Mouse (Mus musculus) ES-Bruce4 (cell line): ENCODE data around the gene Pde4d. TPM values are rescaled to one million over a fixed set of nuclear protein-coding genes. Genes with fewer than 3 reads are reported as not detected.

Experiments
- H3K27ac ChIP-seq: 2 replicates; pipeline ENCODE4 v1.5.1; 2012; ENCODE audit warnings: low read length, inconsistent platforms; ENCODE audit not compliant: insufficient read depth
- H3K27me3 ChIP-seq: 2 replicates; pipeline ENCODE4 v1.6.1; 2012; ENCODE audit warnings: mild to moderate bottlenecking, low read length, inconsistent platforms; ENCODE audit not compliant: control insufficient read depth, poor library complexity, insufficient read depth, severe bottlenecking
- H3K36me3 ChIP-seq: 2 replicates; pipeline ENCODE4 v1.6.1; 2012; ENCODE audit warnings: inconsistent platforms, mild to moderate bottlenecking, low read length, moderate library complexity; ENCODE audit not compliant: control insufficient read depth, poor library complexity, insufficient read depth, severe bottlenecking
- H3K4me1 ChIP-seq: one replicate; pipeline ENCODE4 v1.8.1; 2011; ENCODE audit warnings: low read length; ENCODE audit not compliant: control insufficient read depth, insufficient read depth
- H3K4me3 ChIP-seq: 2 replicates; pipeline ENCODE4 v1.5.1; 2011; ENCODE audit warnings: low read depth, mild to moderate bottlenecking, low read length
- H3K9ac ChIP-seq: 2 replicates; pipeline ENCODE4 v1.6.1; 2012; ENCODE audit warnings: low read depth, mild to moderate bottlenecking, inconsistent platforms; ENCODE audit not compliant: poor library complexity, severe bottlenecking
- H3K9me3 ChIP-seq: replicated peaks from 2 replicates; pipeline ENCODE4 v1.6.1; 2012; ENCODE audit warnings: mild to moderate bottlenecking, low read length, inconsistent platforms; ENCODE audit not compliant: control insufficient read depth, poor library complexity, insufficient read depth, severe bottlenecking
- CTCF ChIP-seq: IDR thresholded peaks from one replicate; pipeline ENCODE4 v1.8.1; 2011; ENCODE audit warnings: low read depth, low read length
- EP300 ChIP-seq: IDR thresholded peaks from 2 replicates; pipeline ENCODE4 v1.6.1; 2011; ENCODE audit warnings: low read depth, low read length; ENCODE audit not compliant: insufficient read depth
- POLR2A ChIP-seq: IDR thresholded peaks from one replicate; pipeline ENCODE4 v1.8.1; 2011; ENCODE audit warnings: low read length; ENCODE audit not compliant: insufficient read depth
- polyA plus RNA-seq: library from polyadenylated mRNA; stranded (reverse); fragments of >200 nt; gene quantifications from 2 replicates; pipeline ENCODE4 v1.2.4, GENCODE M21; 2011; ENCODE audit warnings: low read depth; ENCODE audit not compliant: missing spikeins, insufficient read depth, insufficient read length

The Pde4d gene
- polyA plus RNA-seq, 1 experiment = 5.0 TPM

DNA sequence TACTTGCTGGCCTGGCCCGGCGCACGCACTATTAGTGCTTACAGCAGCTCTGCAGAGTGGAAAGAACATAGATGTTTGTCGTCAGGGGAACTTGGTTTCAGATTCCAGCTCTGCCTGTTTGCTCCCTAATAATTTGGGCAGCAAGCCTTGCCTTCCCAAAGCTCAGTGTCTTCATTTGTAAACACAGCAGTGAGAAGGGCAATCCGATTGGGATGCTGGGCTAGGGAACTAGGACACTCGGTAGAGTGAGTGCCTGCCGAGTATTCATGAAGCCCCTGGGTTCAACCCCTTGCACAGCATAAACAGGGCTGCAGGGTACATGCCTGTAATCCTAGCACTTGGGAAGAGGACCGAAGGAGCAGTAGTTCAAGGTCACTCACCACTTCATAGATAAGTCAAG, 1459.4 kb downstream of the Pde4d start:
- Histone ChIP-seq H3K36me3 (no peaks in the 10 kb centered on the region), H3K9ac (no peak overlapping the region), H3K4me3 (no peak overlapping the region), H3K27ac (no peak overlapping the region), H3K4me1 (no peaks in the 10 kb centered on the region), H3K27me3 (no peaks in the 10 kb centered on the region), H3K9me3 (peaks cover 4% of the 10 kb centered on the region; the same call in 1 of the 2 replicates)
- TF ChIP-seq CTCF (no peak), EP300 (no peak), POLR2A (no peak)

- no peaks in the 10 kb centered on the region for H3K36me3 ChIP-seq
- TF ChIP-seq CTCF (no peak), POLR2A (no peak), EP300 (no peak)
- H3K9me3 ChIP-seq = peaks cover 4% of the 10 kb centered on the region; the same call in 1 of the 2 replicates
- H3K4me3 ChIP-seq = no peak overlapping the region
- peaks cover 2% of the 10 kb centered on the region for H3K4me1 ChIP-seq
- no peaks in the 10 kb centered on the region for H3K27me3 ChIP-seq
- no peak overlapping the region for H3K27ac ChIP-seq
- H3K9ac ChIP-seq = no peak overlapping the region
These were observed 1461.2 kb downstream of the Pde4d start for GRCm38 (mm10) chr13:109910915-109911314.

GRCm38 (mm10) chr13:109912635-109913034, 1462.9 kb downstream of the Pde4d start:
- TF ChIP-seq EP300 (no peak), CTCF (no peak), POLR2A (no peak)
- H3K9ac ChIP-seq = no peak overlapping the region
- peaks cover 4% of the 10 kb centered on the region; the same call in 1 of the 2 replicates for H3K9me3 ChIP-seq
- no peak overlapping the region for H3K4me3 ChIP-seq
- no peak overlapping the region for H3K27ac ChIP-seq
- H3K36me3 ChIP-seq = no peaks in the 10 kb centered on the region
- H3K4me1 ChIP-seq = peaks cover 2% of the 10 kb centered on the region
- H3K27me3 ChIP-seq = no peaks in the 10 kb centered on the region

DNA sequence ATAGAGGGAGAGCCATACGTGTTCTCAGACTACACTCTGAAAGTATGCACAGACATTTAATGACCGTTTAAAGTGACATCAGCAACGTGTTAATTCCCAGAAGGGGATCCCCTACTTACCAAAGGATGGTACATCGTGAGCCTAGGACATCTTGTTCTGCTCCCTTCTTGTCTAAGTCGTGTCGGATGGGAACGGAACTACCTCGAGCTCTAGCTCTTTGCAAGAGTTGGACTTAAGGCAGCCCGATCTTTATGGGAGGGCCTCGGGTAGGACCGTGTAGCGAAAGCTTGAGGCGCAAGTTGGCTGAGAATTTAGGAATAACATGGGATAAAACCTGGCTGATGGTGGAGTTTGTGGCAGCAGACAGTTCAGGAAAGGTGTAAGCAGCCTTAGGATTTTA, 1464.5 kb downstream of the Pde4d start:
- Histone ChIP-seq H3K27ac (no peak overlapping the region), H3K9me3 (peaks cover 4% of the 10 kb centered on the region; the same call in 1 of the 2 replicates), H3K4me3 (no peak overlapping the region), H3K27me3 (no peaks in the 10 kb centered on the region), H3K9ac (no peak overlapping the region), H3K4me1 (peaks cover 2% of the 10 kb centered on the region), H3K36me3 (no peaks in the 10 kb centered on the region)
- TF ChIP-seq EP300 (no peak), CTCF (no peak), POLR2A (no peak)

- no peak for TF ChIP-seq EP300
- TF ChIP-seq POLR2A = no peak
- no peak for TF ChIP-seq CTCF
- no peaks in the 10 kb centered on the region for H3K27me3 ChIP-seq
- peaks cover 2% of the 10 kb centered on the region for H3K4me1 ChIP-seq
- H3K36me3 ChIP-seq = no peaks in the 10 kb centered on the region
- no peak overlapping the region for H3K9ac ChIP-seq
- no peak overlapping the region for H3K27ac ChIP-seq
- H3K4me3 ChIP-seq = no peak overlapping the region
- H3K9me3 ChIP-seq = no peaks in the 10 kb centered on the region
These were observed 1465.1 kb downstream of the Pde4d start for GRCm38 (mm10) chr13:109914846-109915245.

- Histone ChIP-seq H3K36me3 (no peaks in the 10 kb centered on the region), H3K27ac (no peak overlapping the region), H3K9me3 (no peaks in the 10 kb centered on the region), H3K27me3 (no peaks in the 10 kb centered on the region), H3K9ac (no peak overlapping the region), H3K4me3 (no peak overlapping the region), H3K4me1 (peaks cover 2% of the 10 kb centered on the region)
- TF ChIP-seq POLR2A (no peak), CTCF (no peak), EP300 (no peak)
These were observed 1465.8 kb downstream of the Pde4d start for GRCm38 (mm10) chr13:109915501-109915900.
